In the genomic region with DNA sequence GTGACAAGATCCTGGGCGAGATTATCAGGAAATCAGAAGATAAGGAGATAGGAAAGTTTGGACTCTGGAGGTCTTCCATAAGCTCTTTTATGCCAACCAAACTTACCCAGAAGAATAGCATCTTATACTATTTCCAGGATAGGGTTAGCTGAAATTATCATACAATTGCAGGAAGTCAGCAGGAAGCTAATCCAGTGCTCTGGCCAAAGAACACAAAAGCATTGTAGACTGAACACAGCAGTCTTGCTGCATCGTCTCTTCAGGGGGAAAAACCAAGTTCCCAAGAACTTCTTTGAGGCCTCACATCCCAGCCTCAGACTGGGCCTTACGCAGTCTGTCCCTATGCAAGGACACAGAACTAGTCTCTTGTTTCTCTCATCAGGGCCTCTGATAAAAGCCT, we compare ENCODE assay signal across 16 mouse cellular contexts. TPM values are rescaled to one million over a fixed set of nuclear protein-coding genes. Genes with fewer than 3 reads are reported as not detected.
DNase-seq lines count a peak whose midpoint lies in the region; ATAC-seq and TF ChIP-seq lines count a peak whose summit lies in the region.
"Had no signal": no experiment of that assay in that cellular context is flagged by ENCODE, and none has a peak within 500 bp of the region (broad histone marks: within the 10 kb centered on the region; RNA-seq: fewer than 3 reads in every experiment).

No protein-coding gene starts in this region.

- DNase-seq in cerebellum, adult 11-12 months: peak; percentile 0
- no peak for DNase-seq in cerebellum, adult 9-11 months
- peak; percentile 54 for DNase-seq in kidney, adult 2 months
- no peak for DNase-seq in kidney, adult 18-20 months
- no peak for DNase-seq in lung, adult 2 months
- DNase-seq in lung, postnatal 4 days: no peak
- DNase-seq in heart, postnatal 0 days (ENCODE audit: low spot score): peak; percentile 57
- DNase-seq in spleen, postnatal 36 days (ENCODE audit: low spot score in 2 of 2): no peak
- DNase-seq: cerebellum, adult 8-10 months; embryo, embryonic 11 days; forebrain, postnatal 0 days; gastrocnemius, postnatal 36 days; liver, embryonic 13.5 days; thymus, postnatal 4 days had no signal

- TF ChIP-seq POLR2A in kidney, adult 2 months (IDR thresholded peaks at IDR 0.05; ENCODE audit: low read depth, low read length): no peak
- 0 out of 2 replicates have a peak, but pooled peaks have one; percentile 16 for TF ChIP-seq POLR2A in lung, adult 2 months (IDR thresholded peaks at IDR 0.05; ENCODE audit: borderline replicate concordance, extremely low read depth, low read depth, low read length)

- no peaks in the 10 kb centered on the region for H3K9me3 ChIP-seq in heart, postnatal 0 days (replicated peaks; ENCODE audit: control insufficient read depth, low read length)
- H3K9me3 ChIP-seq: liver, embryonic 13.5 days had no signal

- no peaks in the 10 kb centered on the region for H3K4me1 ChIP-seq in kidney, adult 2 months (ENCODE audit: control insufficient read depth, insufficient read depth, low read length)
- peaks cover 9% of the 10 kb centered on the region for H3K4me1 ChIP-seq in lung, adult 2 months (ENCODE audit: control insufficient read depth, insufficient read depth, low read length)
- H3K4me1 ChIP-seq in heart, postnatal 0 days (ENCODE audit: control insufficient read depth, insufficient read depth): no peaks in the 10 kb centered on the region; the same call in 1 of the 2 replicates
- H3K4me1 ChIP-seq: liver, embryonic 13.5 days had no signal

- H3K4me3 ChIP-seq in kidney, adult 2 months (ENCODE audit: insufficient read depth, low read depth, low read length): no peak overlapping the region
- no peak overlapping the region for H3K4me3 ChIP-seq in lung, adult 2 months (replicated peaks; ENCODE audit: extremely low read depth, low read depth, low read length)
- H3K4me3 ChIP-seq in heart, postnatal 0 days (ENCODE audit: low read depth, low read length): no peak overlapping the region
- H3K4me3 ChIP-seq: liver, embryonic 13.5 days had no signal

- no peak for TF ChIP-seq CTCF in kidney, adult 2 months (conservative IDR thresholded peaks at IDR 0.05; ENCODE audit: insufficient read depth, insufficient read length, low read depth, low read length)
- TF ChIP-seq CTCF in lung, adult 2 months (IDR thresholded peaks at IDR 0.05; ENCODE audit: insufficient read depth, low read length): no peak
- no peak for TF ChIP-seq CTCF in heart, postnatal 0 days (IDR thresholded peaks at IDR 0.05; ENCODE audit: low read depth)

- ATAC-seq in heart, postnatal 0 days (ENCODE audit: insufficient read depth, low read depth): peak; percentile 67
- ATAC-seq: forebrain, postnatal 0 days; Patski had no signal

- 68% methylated on average over 3 of the region's 3 CpGs for WGBS in kidney, adult 2 months
- WGBS in lung, adult 2 months: 57% methylated on average over 3 of the region's 3 CpGs
- 61% methylated on average over 3 of the region's 3 CpGs for WGBS in heart, postnatal 0 days

- H3K4me2 ChIP-seq in heart, postnatal 0 days (ENCODE audit: low read depth, low read length): no peak overlapping the region
- H3K4me2 ChIP-seq: hindbrain, embryonic 14.5 days; liver, embryonic 13.5 days had no signal

- no peak for TF ChIP-seq EP300 in heart, postnatal 0 days (IDR thresholded peaks at IDR 0.05; ENCODE audit: low read depth)

- H3K36me3 ChIP-seq in kidney, adult 2 months (ENCODE audit: control insufficient read depth, insufficient read depth, low read length): no peaks in the 10 kb centered on the region
- peaks cover 46% of the 10 kb centered on the region for H3K36me3 ChIP-seq in heart, postnatal 0 days (replicated peaks; ENCODE audit: control insufficient read depth, insufficient read depth, low read length)

- H3K27ac ChIP-seq in kidney, adult 2 months (ENCODE audit: insufficient read depth, low read depth, low read length): peak overlapping the region; percentile 76
- H3K27ac ChIP-seq in heart, postnatal 0 days (ENCODE audit: low read depth): peak overlapping the region; percentile 78
- H3K27ac ChIP-seq: liver, embryonic 13.5 days had no signal

- H3K27me3 ChIP-seq in kidney, adult 2 months (replicated peaks; ENCODE audit: control insufficient read depth, insufficient read depth, low read length): no peaks in the 10 kb centered on the region
- no peaks in the 10 kb centered on the region for H3K27me3 ChIP-seq in heart, postnatal 0 days (ENCODE audit: control insufficient read depth, insufficient read depth, low read length)
- H3K27me3 ChIP-seq: liver, embryonic 13.5 days; Patski had no signal

- no peak overlapping the region for H3K9ac ChIP-seq in heart, postnatal 0 days (replicated peaks; ENCODE audit: low read depth, low read length)
- H3K9ac ChIP-seq: forebrain, postnatal 0 days; hindbrain, embryonic 14.5 days; liver, embryonic 13.5 days had no signal

RNA-seq across cellular contexts. Expression of a gene that starts 8.0 kb away (rescaled TPM):
- 27.3 and 34.1 TPM in 2 replicates for polyA plus RNA-seq in kidney, adult 2 months (2012; rRNA removed)
- polyA plus RNA-seq in lung, adult 2 months (2012; rRNA removed): 82.2 and 88.0 TPM in 2 replicates
- total RNA-seq in heart, postnatal 0 days (2014; rRNA removed; ENCODE audit: low replicate concordance): 31.3 and 33.9 TPM in 2 replicates
- polyA plus RNA-seq in heart, postnatal 0 days (2015; fragmentation: Nextera tagmentation; extraction: Ambion mirVana): 20.1 and 22.3 TPM in 2 replicates

RNA-seq across cellular contexts. Expression of a gene that starts 8.0 kb away (rescaled TPM):
- polyA plus RNA-seq in kidney, adult 2 months (2012; rRNA removed): 14.6 and 18.3 TPM in 2 replicates
- 48.3 and 50.7 TPM in 2 replicates for polyA plus RNA-seq in lung, adult 2 months (2012; rRNA removed)
- 16.3 and 31.2 TPM in 2 replicates for total RNA-seq in heart, postnatal 0 days (2014; rRNA removed; ENCODE audit: low replicate concordance)
- 5.8 and 6.4 TPM in 2 replicates for polyA plus RNA-seq in heart, postnatal 0 days (2015; fragmentation: Nextera tagmentation; extraction: Ambion mirVana)

RNA-seq across cellular contexts. Expression of a gene that starts 14.2 kb away (rescaled TPM):
- polyA plus RNA-seq in kidney, adult 2 months (2012; rRNA removed): 26.0 and 28.9 TPM in 2 replicates
- polyA plus RNA-seq in lung, adult 2 months (2012; rRNA removed): 26.7 and 27.3 TPM in 2 replicates
- 19.0 and 25.1 TPM in 2 replicates for total RNA-seq in heart, postnatal 0 days (2014; rRNA removed; ENCODE audit: low replicate concordance)
- polyA plus RNA-seq in heart, postnatal 0 days (2015; fragmentation: Nextera tagmentation; extraction: Ambion mirVana): 20.0 and 21.6 TPM in 2 replicates

RNA-seq across cellular contexts. Expression of a gene that starts 14.3 kb away (rescaled TPM):
- polyA plus RNA-seq in kidney, adult 2 months (2012; rRNA removed): 46.2 and 53.1 TPM in 2 replicates
- polyA plus RNA-seq in lung, adult 2 months (2012; rRNA removed): 30.3 and 33.3 TPM in 2 replicates
- 9.8 and 11.8 TPM in 2 replicates for total RNA-seq in heart, postnatal 0 days (2014; rRNA removed; ENCODE audit: low replicate concordance)
- 7.0 and 7.2 TPM in 2 replicates for polyA plus RNA-seq in heart, postnatal 0 days (2015; fragmentation: Nextera tagmentation; extraction: Ambion mirVana)

RNA-seq across cellular contexts. Expression of a gene that starts 20.4 kb away (rescaled TPM):
- 0.64 and 0.72 TPM in 2 replicates for polyA plus RNA-seq in kidney, adult 2 months (2012; rRNA removed)
- polyA plus RNA-seq in lung, adult 2 months (2012; rRNA removed): 1.6 TPM in 2 replicates
- 0.11 and 0.19 TPM in 2 replicates for total RNA-seq in heart, postnatal 0 days (2014; rRNA removed; ENCODE audit: low replicate concordance)
- 0.04 and 0.05 TPM in 2 replicates for polyA plus RNA-seq in heart, postnatal 0 days (2015; fragmentation: Nextera tagmentation; extraction: Ambion mirVana)

Comparison
In these comparisons a context has a peak if more than half of its experiments do, and no peak if none do; other contexts are left out.
1. DNase-seq: peak in cerebellum, adult 11-12 months (single experiment), kidney, adult 2 months (single experiment) and heart, postnatal 0 days (single experiment); none in cerebellum, adult 9-11 months (single experiment), kidney, adult 18-20 months (single experiment), lung, adult 2 months (single experiment), lung, postnatal 4 days (0 of 2) and spleen, postnatal 36 days (0 of 2).